Mouse (Mus musculus) heart, embryonic 14.5 days (tissue): ENCODE results near the gene Ints14. TPM values are rescaled to one million over a fixed set of nuclear protein-coding genes. Genes with fewer than 3 reads are reported as not detected.
A peak's percentile ranks its signal among the peaks of the same experiment; 100 is the strongest.

ENCODE experiments used
- ATAC-seq: fragments of 200-750 bp; cut with Nextera tagmentation; 2 replicates; pipeline ENCODE4 v1.8.0; 2017; ENCODE audit warnings: low read depth, moderate TSS enrichment; ENCODE audit not compliant: insufficient number of reproducible peaks, insufficient read depth, low FRiP score
- H3K27ac ChIP-seq, 2 experiments: fragments of 200-500 bp in 1 of 2; fragments of 300-500 bp in 1 of 2; sonication (generic) in 1 of 2; replicated peaks in 1 of 2; 2 replicates each; pipeline ENCODE4 v1.5.1; 2012 to 2014; ENCODE audit warnings: low read depth in 2 of 2, low read length in 2 of 2, control low read depth in 1 of 2, mild to moderate bottlenecking in 1 of 2, mixed read lengths in 1 of 2; ENCODE audit not compliant: control insufficient read depth in 1 of 2, insufficient read depth in 1 of 2
- H3K27me3 ChIP-seq: fragments of 300-500 bp; sonication (generic); 2 replicates; pipeline ENCODE4 v1.6.1; 2014; ENCODE audit warnings: mild to moderate bottlenecking, low read length, control low read depth; ENCODE audit not compliant: control insufficient read depth, insufficient read depth
- H3K36me3 ChIP-seq: fragments of 300-500 bp; sonication (generic); 2 replicates; pipeline ENCODE4 v1.6.1; 2014; ENCODE audit warnings: mild to moderate bottlenecking, control low read depth, low read length, mixed read lengths; ENCODE audit not compliant: control insufficient read depth, insufficient read depth
- H3K4me1 ChIP-seq, 2 experiments: fragments of 200-500 bp in 1 of 2; fragments of 300-500 bp in 1 of 2; sonication (generic) in 1 of 2; 2 replicates each; pipeline ENCODE4 v1.6.1; 2012 to 2014; ENCODE audit warnings: low read length in 2 of 2, control low read depth in 1 of 2, mixed read lengths in 1 of 2; ENCODE audit not compliant: control insufficient read depth in 2 of 2, insufficient read depth in 2 of 2
- H3K4me2 ChIP-seq: fragments of 300-500 bp; sonication (generic); 2 replicates; pipeline ENCODE4 v1.6.1; 2014; ENCODE audit warnings: mild to moderate bottlenecking, low read length
- H3K4me3 ChIP-seq, 2 experiments: fragments of 200-500 bp in 1 of 2; fragments of 300-500 bp in 1 of 2; sonication (generic) in 1 of 2; 2 replicates each; pipeline ENCODE4 v1.5.1; 2012 to 2014; ENCODE audit warnings: low read length in 2 of 2, mild to moderate bottlenecking in 2 of 2, control low read depth in 1 of 2, low read depth in 1 of 2, moderate library complexity in 1 of 2; ENCODE audit not compliant: control insufficient read depth in 1 of 2, insufficient read depth in 1 of 2
- H3K9ac ChIP-seq: fragments of 300-500 bp; sonication (generic); 2 replicates; pipeline ENCODE4 v1.6.1; 2014; ENCODE audit warnings: mild to moderate bottlenecking, low read length
- H3K9me3 ChIP-seq: fragments of 300-500 bp; sonication (generic); 2 replicates; pipeline ENCODE4 v1.6.1; 2016; ENCODE audit warnings: low read length, control low read depth; ENCODE audit not compliant: control insufficient read depth
- WGBS: fragments of 180-500 bp; shearing (Covaris S2); extraction: QIAGEN DNeasy Blood & Tissue Kit; methylation state at CpG from one replicate; pipeline ENCODE4 v1.1.7; 2014; 5-methylcytosine and 5-hydroxymethylcytosine counted together
- polyA plus RNA-seq: library from polyadenylated mRNA; unstranded; fragments of >200 nt; fragmentation: Nextera tagmentation; extraction: Ambion mirVana; gene quantifications from 2 replicates; pipeline ENCODE4 v1.2.1, GENCODE M21; 2014

Gene Ints14
- 39.0 and 41.1 TPM in 2 replicates for polyA plus RNA-seq

DNA sequence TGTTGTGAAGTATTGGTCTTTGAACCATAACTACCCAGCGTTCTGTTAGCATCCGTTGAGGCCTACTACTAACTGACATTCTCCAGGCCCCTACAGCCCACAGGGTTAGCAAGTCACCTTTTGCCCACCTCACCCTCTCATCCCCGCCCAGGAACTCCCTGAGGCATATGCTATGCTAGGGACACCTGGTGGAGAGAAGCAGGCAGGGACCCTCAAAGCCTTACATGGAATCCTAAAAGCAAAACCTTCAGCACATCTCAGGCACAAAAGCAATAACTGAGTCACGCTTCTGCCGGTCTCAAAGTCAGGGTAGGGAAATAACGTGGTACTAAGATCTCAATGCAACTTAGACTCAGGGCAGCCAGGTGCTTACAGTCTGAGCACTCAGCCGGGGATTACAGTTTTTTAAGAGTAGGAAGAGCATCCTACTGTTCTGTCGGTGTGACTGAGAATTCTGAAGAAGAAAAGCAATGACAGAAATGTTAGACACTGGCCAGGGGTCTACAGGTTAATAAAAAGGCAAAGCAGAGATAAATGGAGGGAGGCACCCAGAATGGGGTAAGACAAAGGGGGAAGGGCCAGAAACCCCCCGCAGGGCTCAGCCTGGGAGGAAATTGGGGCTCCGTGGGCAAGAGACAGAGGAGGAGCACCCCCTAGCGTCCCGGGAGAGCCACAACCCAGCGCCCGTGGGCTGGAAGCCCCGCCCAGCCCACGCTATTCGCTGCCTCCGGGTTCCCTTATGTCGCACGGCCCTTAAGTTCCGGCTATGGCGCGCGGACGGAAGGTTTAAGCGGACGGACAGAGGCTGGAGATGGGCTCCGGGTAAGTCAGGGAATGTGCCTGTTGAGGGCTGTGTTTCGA, at the start of gene Ints14:
Gene Ints14 (plus strand): TSS at position 789 of the 861 bp plus-strand sequence.
- peak within 1 kb of the TSS; percentile 59 to 95 for H3K4me3 ChIP-seq
- peaks cover 2 to 13% of the 10 kb centered on the region in 2 experiments; a peak in 3 of 4 replicates for H3K4me1 ChIP-seq
- peak within 1 kb of the TSS; percentile 81 for H3K9ac ChIP-seq
- H3K4me2 ChIP-seq: peak within 1 kb of the TSS; percentile 82
- peaks cover 31% of the 10 kb centered on the region for H3K36me3 ChIP-seq
- H3K9me3 ChIP-seq: no peaks in the 10 kb centered on the region
- WGBS: 4% methylated on average over 29 of the region's 29 CpGs
- no peaks in the 10 kb centered on the region for H3K27me3 ChIP-seq
- H3K27ac ChIP-seq: peak within 1 kb of the TSS; percentile 86 to 95
- peak; percentile 93 for ATAC-seq

GRCm38 (mm10) chr9:64913406-64913805, 47.3 kb upstream of the Ints14 start:
- H3K4me3 ChIP-seq: no peak overlapping the region
- ATAC-seq: no peak
- H3K36me3 ChIP-seq: peaks cover 25% of the 10 kb centered on the region
- 0 out of 2 replicates have a peak, but pooled peaks cover 3% of the 10 kb centered on the region for H3K9me3 ChIP-seq
- WGBS: 92% methylated on average over 4 of the region's 4 CpGs
- H3K4me2 ChIP-seq: no peak overlapping the region
- no peak overlapping the region for H3K27ac ChIP-seq
- no peaks in the 10 kb centered on the region for H3K27me3 ChIP-seq
- no peak overlapping the region for H3K9ac ChIP-seq
- H3K4me1 ChIP-seq: no peaks in the 10 kb centered on the region

- no peaks in the 10 kb centered on the region for H3K4me1 ChIP-seq
- 75% methylated on average over 2 of the region's 2 CpGs for WGBS
- no peak overlapping the region for H3K9ac ChIP-seq
- H3K4me3 ChIP-seq: no peak overlapping the region
- H3K9me3 ChIP-seq: 0 out of 2 replicates have a peak, but pooled peaks cover 3% of the 10 kb centered on the region
- H3K27ac ChIP-seq: no peak overlapping the region
- no peak overlapping the region for H3K4me2 ChIP-seq
- peaks cover 25% of the 10 kb centered on the region for H3K36me3 ChIP-seq
- no peak for ATAC-seq
- H3K27me3 ChIP-seq: no peaks in the 10 kb centered on the region
Observed at GRCm38 (mm10) chr9:64913973-64914372, 46.7 kb upstream of the Ints14 start.

GRCm38 (mm10) chr9:64914629-64915028, 46.1 kb upstream of the Ints14 start:
- Histone ChIP-seq H3K4me3 (no peak overlapping the region), H3K36me3 (peaks cover 24% of the 10 kb centered on the region), H3K27ac (no peak overlapping the region), H3K4me2 (no peak overlapping the region), H3K27me3 (no peaks in the 10 kb centered on the region), H3K9me3 (0 out of 2 replicates have a peak, but pooled peaks cover 3% of the 10 kb centered on the region), H3K9ac (no peak overlapping the region), H3K4me1 (no peaks in the 10 kb centered on the region)
- WGBS: 71% methylated on average over 4 of the region's 4 CpGs
- no peak for ATAC-seq

DNA sequence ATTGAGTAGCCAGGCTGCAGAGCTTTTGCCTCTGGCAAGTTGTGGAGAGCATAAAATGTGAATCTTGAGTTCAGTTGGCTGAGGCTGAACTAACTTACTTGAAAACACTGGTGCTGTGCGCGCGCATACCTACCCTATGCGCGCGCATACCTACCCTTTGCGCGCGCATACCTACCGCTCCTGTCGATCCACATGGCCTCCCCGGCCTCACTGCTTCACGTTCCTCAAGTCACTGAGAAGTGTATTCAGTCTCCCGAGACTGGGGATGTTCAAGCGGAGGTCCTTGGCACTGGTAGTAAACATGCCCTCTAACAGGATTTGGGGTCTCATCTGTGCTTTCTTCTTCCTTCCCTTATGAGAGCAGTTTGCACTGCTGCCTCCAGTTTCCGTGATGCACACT, 42.1 kb upstream of the Ints14 start:
- H3K4me1 ChIP-seq: no peaks in the 10 kb centered on the region
- 0 out of 2 replicates have a peak, but pooled peaks cover 2% of the 10 kb centered on the region for H3K9me3 ChIP-seq
- H3K4me2 ChIP-seq: peak overlapping the region; percentile 61
- WGBS: 26% methylated on average over 16 of the region's 16 CpGs
- H3K9ac ChIP-seq: peak overlapping the region; percentile 54
- peaks cover 11% of the 10 kb centered on the region for H3K36me3 ChIP-seq
- peak overlapping the region in 1 of 2 experiments; percentile 37; a peak in 1 of 4 replicates for H3K27ac ChIP-seq
- H3K4me3 ChIP-seq: peak overlapping the region; percentile 32 to 56
- H3K27me3 ChIP-seq: no peaks in the 10 kb centered on the region
- no peak for ATAC-seq

- no peak for ATAC-seq
- no peak overlapping the region for H3K4me3 ChIP-seq
- WGBS: 76% methylated on average over 5 of the region's 5 CpGs
- H3K27ac ChIP-seq: peak overlapping the region; percentile 58 to 89
- H3K4me2 ChIP-seq: no peak overlapping the region
- H3K36me3 ChIP-seq: 0 out of 2 replicates have a peak, but pooled peaks cover 3% of the 10 kb centered on the region
- H3K9me3 ChIP-seq: no peaks in the 10 kb centered on the region
- no peaks in the 10 kb centered on the region for H3K27me3 ChIP-seq
- H3K4me1 ChIP-seq: peaks cover 15 to 19% of the 10 kb centered on the region in 2 experiments
- H3K9ac ChIP-seq: no peak overlapping the region
Observed at GRCm38 (mm10) chr9:64925771-64926170, 34.9 kb upstream of the Ints14 start.

- H3K9me3 ChIP-seq: no peaks in the 10 kb centered on the region
- H3K4me3 ChIP-seq: no peak overlapping the region
- H3K27me3 ChIP-seq: no peaks in the 10 kb centered on the region
- peak overlapping the region; percentile 15; the same call in 1 of the 2 replicates for H3K4me2 ChIP-seq
- 0 out of 2 replicates have a peak, but pooled peaks cover 1% of the 10 kb centered on the region for H3K36me3 ChIP-seq
- peaks cover 19 to 24% of the 10 kb centered on the region in 2 experiments for H3K4me1 ChIP-seq
- H3K27ac ChIP-seq: peak overlapping the region; percentile 58 to 89
- 43% methylated on average over 8 of the region's 8 CpGs for WGBS
- H3K9ac ChIP-seq: no peak overlapping the region
- peak; percentile 82 for ATAC-seq
Observed at GRCm38 (mm10) chr9:64926201-64926991, 34.3 kb upstream of the Ints14 start.
